Mouse (Mus musculus): ENCODE results near the gene Tmem81. TPM values are rescaled to one million over a fixed set of nuclear protein-coding genes. Genes with fewer than 3 reads are reported as not detected.

Gene Tmem81
- polyA plus RNA-seq, 1 experiment from 2014 or later = 1.3 TPM

Other genes starting within 250 kb of the Tmem81 start
- 10.1 and 11.1 TPM in 2 replicates for gene Klhdc8a, start 207.6 kb upstream of the Tmem81 start, polyA plus RNA-seq (2014; fragmentation: Nextera tagmentation; extraction: Ambion mirVana)
- gene Nuak2, start 190.1 kb upstream of the Tmem81 start, polyA plus RNA-seq (2014; fragmentation: Nextera tagmentation; extraction: Ambion mirVana) = 22.3 and 38.0 TPM in 2 replicates
- gene Tmcc2, start 114.9 kb upstream of the Tmem81 start, polyA plus RNA-seq (2014; fragmentation: Nextera tagmentation; extraction: Ambion mirVana) = 28.4 and 29.1 TPM in 2 replicates
- 10.6 and 11.4 TPM in 2 replicates for gene Dstyk, start 88.7 kb upstream of the Tmem81 start, polyA plus RNA-seq (2014; fragmentation: Nextera tagmentation; extraction: Ambion mirVana)
- gene Rbbp5, start 28.9 kb upstream of the Tmem81 start, polyA plus RNA-seq (2014; fragmentation: Nextera tagmentation; extraction: Ambion mirVana) = 38.2 and 48.6 TPM in 2 replicates
- 36.9 and 65.3 TPM in 2 replicates for gene Cntn2, start 37.0 kb downstream of the Tmem81 start, polyA plus RNA-seq (2014; fragmentation: Nextera tagmentation; extraction: Ambion mirVana)
- gene Nfasc, start 235.6 kb downstream of the Tmem81 start, polyA plus RNA-seq (2014; fragmentation: Nextera tagmentation; extraction: Ambion mirVana) = 37.8 and 48.6 TPM in 2 replicates